Mouse (Mus musculus): ENCODE data around the gene Gdi2.
"Not testable (repeated sequence)": the region's sequence is repeated elsewhere in the genome, so short reads cannot be mapped to it uniquely, and the experiment has no call there.

DNA sequence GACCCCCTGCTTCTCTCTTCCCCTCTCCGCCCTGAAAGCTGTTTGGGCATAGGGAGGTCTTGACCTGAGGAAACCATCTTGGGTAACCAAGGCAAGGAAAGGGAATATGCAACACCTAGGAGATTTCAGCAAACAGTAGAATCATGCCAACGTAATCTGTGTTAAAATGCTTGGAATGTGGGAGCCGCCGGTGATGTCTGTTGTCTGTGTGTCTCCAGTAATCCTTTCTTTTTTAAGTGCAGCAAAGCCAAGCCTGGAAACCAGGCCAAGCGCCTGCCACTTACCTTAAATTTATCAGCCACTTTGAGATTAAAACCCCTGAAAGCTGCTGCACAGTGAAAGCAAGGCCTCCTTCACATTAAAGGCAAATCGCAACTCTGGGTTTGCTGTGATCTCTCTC, 36.8 kb upstream of the Gdi2 start:
- TF ChIP-seq GATA1 (IDR thresholded peaks at IDR 0.05; ENCODE audit: borderline replicate concordance, low read length); FLI1 (IDR thresholded peaks at IDR 0.05; ENCODE audit: low read length): not testable (repeated sequence)
